Mouse (Mus musculus): ENCODE results near the gene Cherp. TPM values are rescaled to one million over a fixed set of nuclear protein-coding genes. Genes with fewer than 3 reads are reported as not detected.

The Cherp gene
- total RNA-seq (2021): 10 to 100 TPM; 49.2 to 57.8 TPM
- long read RNA-seq, experiment 1, partial matches to known transcripts: 22 of 24 reads
- long read RNA-seq, experiment 1, other reads (novel, unspliced or antisense): 2 of 24 reads
- long read RNA-seq, experiment 2, transcript Cherp-207 (18 exons, 3,646 nt): major isoform, 5 of 19 reads
- long read RNA-seq, experiment 2, partial matches to known transcripts: 9 of 19 reads
- long read RNA-seq, experiment 2, other reads (novel, unspliced or antisense): 3 of 19 reads

- DNase-seq: peak; percentile 97
Measured at GRCm38 (mm10) chr8:72474826-72475546, at the start of gene Cherp. Gene Cherp, minus strand, starts transcription at chr8:72475226.

GRCm38 (mm10) chr8:72521888-72522287 lies 46.9 kb upstream of the Cherp start:
- no peak for DNase-seq

- DNase-seq: no peak
Measured at GRCm38 (mm10) chr8:72517421-72517988, 42.5 kb upstream of the Cherp start.

GRCm38 (mm10) chr8:72513158-72513557 lies 38.1 kb upstream of the Cherp start:
- DNase-seq: no peak

GRCm38 (mm10) chr8:72512648-72513047 lies 37.6 kb upstream of the Cherp start:
- DNase-seq: no peak

- no peak for DNase-seq
Measured at GRCm38 (mm10) chr8:72507505-72507904, 32.5 kb upstream of the Cherp start.

GRCm38 (mm10) chr8:72504637-72505314 lies 29.8 kb upstream of the Cherp start:
- DNase-seq: no peak

- no peak for DNase-seq
Measured at GRCm38 (mm10) chr8:72504137-72504536, 29.1 kb upstream of the Cherp start.

- no peak for DNase-seq
Measured at GRCm38 (mm10) chr8:72500521-72500931, 25.5 kb upstream of the Cherp start.

- DNase-seq: no peak
Measured at GRCm38 (mm10) chr8:72499521-72500284, 24.7 kb upstream of the Cherp start.

- DNase-seq: no peak
Measured at GRCm38 (mm10) chr8:72498527-72498926, 23.5 kb upstream of the Cherp start.

- no peak for DNase-seq
Measured at GRCm38 (mm10) chr8:72497911-72498310, 22.9 kb upstream of the Cherp start.

GRCm38 (mm10) chr8:72496217-72496616 lies 21.2 kb upstream of the Cherp start:
- DNase-seq: no peak

GRCm38 (mm10) chr8:72495411-72496111 lies 20.5 kb upstream of the Cherp start:
- no peak for DNase-seq

- no peak for DNase-seq
Measured at GRCm38 (mm10) chr8:72493381-72493780, 18.4 kb upstream of the Cherp start.

- DNase-seq: peak; percentile 100
Measured at GRCm38 (mm10) chr8:72492622-72493081, 17.6 kb upstream of the Cherp start.

- DNase-seq: peak; percentile 51
Measured at GRCm38 (mm10) chr8:72491680-72492621, 16.9 kb upstream of the Cherp start, which contains the start of gene Slc35e1. Gene Slc35e1, minus strand, starts transcription at chr8:72492614.

GRCm38 (mm10) chr8:72491017-72491416 lies 16.0 kb upstream of the Cherp start:
- no peak for DNase-seq

GRCm38 (mm10) chr8:72487014-72487413 lies 12.0 kb upstream of the Cherp start:
- DNase-seq: no peak
